Mouse (Mus musculus) cerebellum, adult 2 months (tissue): ENCODE data around the gene Fam107b.

Experiments
- CTCF ChIP-seq: fragments of 200-500 bp; IDR thresholded peaks from 2 replicates; pipeline ENCODE4 v1.5.1; 2011; ENCODE audit warnings: low read depth, mild to moderate bottlenecking, control low read depth, low read length, moderate library complexity, borderline replicate concordance; ENCODE audit not compliant: insufficient read depth
- POLR2A ChIP-seq: fragments of 200-500 bp; IDR thresholded peaks from 2 replicates; pipeline ENCODE4 v1.6.1; 2011; ENCODE audit warnings: low read length, control low read depth, borderline replicate concordance; ENCODE audit not compliant: insufficient read depth

GRCm38 (mm10) chr2:3785546-3785945, 215.3 kb downstream of the Fam107b start:
- no peak for TF ChIP-seq POLR2A
- no peak for TF ChIP-seq CTCF
